Mouse (Mus musculus): ENCODE results near the gene Tmem94. TPM values are rescaled to one million over a fixed set of nuclear protein-coding genes. Genes with fewer than 3 reads are reported as not detected.

Gene Tmem94
- polyA plus RNA-seq, 1 experiment from 2014 or later: 24.6 TPM

DNA sequence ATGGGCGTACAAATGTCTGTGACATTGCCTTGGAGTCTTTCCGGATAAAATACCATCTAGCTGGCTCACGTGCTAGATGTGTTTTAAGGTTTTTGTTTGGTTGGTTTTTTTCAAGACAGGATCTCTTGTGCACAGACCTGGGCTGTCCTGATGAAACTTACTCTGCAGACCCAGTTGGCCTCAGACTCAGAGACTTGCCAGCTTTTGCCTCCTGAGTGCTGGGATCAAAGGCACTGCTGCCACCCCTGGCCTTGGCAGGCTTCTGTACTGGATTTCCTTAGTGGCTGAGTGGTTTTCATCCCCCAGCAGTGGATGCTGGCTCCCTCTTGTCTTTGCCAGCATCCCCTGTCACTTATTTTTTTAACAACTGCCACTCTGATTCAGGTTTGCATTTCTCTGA, 3.7 kb downstream of the Tmem94 start:
- Histone ChIP-seq H3K4me2 (no peak overlapping the region), H3K36me3 (no peaks in the 10 kb centered on the region), H3K9me3 (no peaks in the 10 kb centered on the region), H3K27me3 (no peaks in the 10 kb centered on the region), H3K4me3 (no peak overlapping the region), H3K9ac (no peak overlapping the region), H3K4me1 (peaks cover 31% of the 10 kb centered on the region), H3K27ac (peak overlapping the region; percentile 15; the same call in 1 of the 2 replicates)
- WGBS: 92% methylated on average over 3 of the region's 3 CpGs
- ATAC-seq (ENCODE audit: borderline replicate concordance, extremely low read depth, low FRiP score, low TSS enrichment): no peak

DNA sequence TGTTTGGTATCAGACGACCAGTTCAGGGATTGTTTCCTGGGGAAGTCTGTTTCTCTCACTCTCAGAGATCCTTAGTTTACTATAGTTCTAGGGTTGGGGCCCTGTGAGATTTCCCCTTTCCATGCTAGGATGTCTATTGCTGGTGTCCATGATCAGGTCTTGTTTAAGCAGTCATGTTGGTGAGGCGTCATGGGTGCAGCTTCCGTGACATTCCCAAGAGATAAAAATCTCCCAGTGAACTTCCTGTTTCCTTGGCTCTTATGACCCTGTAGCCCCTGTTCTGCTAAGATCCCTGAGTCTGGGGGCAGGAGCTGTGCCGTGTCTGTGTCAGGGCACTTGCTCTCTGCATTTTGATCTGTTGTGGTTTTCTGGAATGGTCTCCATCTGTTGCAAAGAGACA, 9.4 kb downstream of the Tmem94 start:
- WGBS: 46% methylated on average over 4 of the region's 4 CpGs
- Histone ChIP-seq H3K4me2 (no peak overlapping the region), H3K27me3 (no peaks in the 10 kb centered on the region), H3K27ac (no peak overlapping the region), H3K9ac (no peak overlapping the region), H3K9me3 (no peaks in the 10 kb centered on the region), H3K4me1 (peaks cover 49% of the 10 kb centered on the region), H3K4me3 (no peak overlapping the region), H3K36me3 (no peaks in the 10 kb centered on the region)
- ATAC-seq (ENCODE audit: borderline replicate concordance, extremely low read depth, low FRiP score, low TSS enrichment): no peak

DNA sequence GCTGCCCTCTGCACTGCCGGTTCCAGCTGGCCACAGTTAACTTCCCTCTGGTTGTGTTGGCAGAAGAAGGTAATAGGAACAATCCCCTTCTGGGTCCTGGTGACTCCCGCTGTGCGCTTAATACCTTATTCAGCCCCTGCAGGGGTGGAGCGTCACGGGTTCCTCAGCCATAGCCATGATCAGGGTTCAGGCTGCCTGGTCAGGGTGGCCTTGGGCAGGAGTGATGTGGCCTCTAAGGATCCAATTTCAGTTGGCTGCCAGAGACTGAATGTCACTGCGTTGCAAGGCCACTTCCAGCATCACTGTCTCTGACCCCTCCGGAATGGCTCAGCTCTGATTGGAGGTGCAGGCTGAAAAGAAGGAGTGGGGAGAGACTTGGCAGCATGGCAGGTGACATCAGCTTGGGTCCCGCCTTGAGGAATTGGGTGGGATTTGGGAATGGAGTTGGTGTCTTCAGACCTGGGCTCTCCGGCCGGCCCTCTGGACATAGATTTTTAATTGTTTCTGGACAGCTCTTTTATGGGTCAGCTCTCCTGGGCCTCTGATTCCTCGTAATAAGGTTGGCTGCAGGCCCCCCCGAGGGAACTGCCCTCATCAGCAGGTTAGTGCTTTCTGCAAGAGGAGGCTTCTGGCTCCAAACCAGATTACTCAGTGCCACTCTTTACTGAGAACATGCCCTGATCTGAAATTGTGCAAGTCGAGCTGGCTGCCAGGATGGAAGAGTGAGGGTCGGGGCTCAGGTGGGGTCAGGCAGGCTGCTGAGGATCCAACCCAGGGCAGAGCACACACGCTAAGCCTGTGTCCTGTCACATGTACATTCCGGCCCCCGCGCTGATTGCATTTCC, 10.8 kb downstream of the Tmem94 start:
- H3K9me3 ChIP-seq: no peaks in the 10 kb centered on the region
- no peaks in the 10 kb centered on the region for H3K27me3 ChIP-seq
- H3K4me3 ChIP-seq: no peak overlapping the region
- 54% methylated on average over 18 of the region's 18 CpGs for WGBS
- H3K4me1 ChIP-seq: peaks cover 58% of the 10 kb centered on the region
- no peak overlapping the region for H3K9ac ChIP-seq
- no peak overlapping the region for H3K4me2 ChIP-seq
- ATAC-seq (ENCODE audit: borderline replicate concordance, extremely low read depth, low FRiP score, low TSS enrichment): no peak
- peak overlapping the region; percentile 34; the same call in 1 of the 2 replicates for H3K27ac ChIP-seq
- H3K36me3 ChIP-seq: no peaks in the 10 kb centered on the region

DNA sequence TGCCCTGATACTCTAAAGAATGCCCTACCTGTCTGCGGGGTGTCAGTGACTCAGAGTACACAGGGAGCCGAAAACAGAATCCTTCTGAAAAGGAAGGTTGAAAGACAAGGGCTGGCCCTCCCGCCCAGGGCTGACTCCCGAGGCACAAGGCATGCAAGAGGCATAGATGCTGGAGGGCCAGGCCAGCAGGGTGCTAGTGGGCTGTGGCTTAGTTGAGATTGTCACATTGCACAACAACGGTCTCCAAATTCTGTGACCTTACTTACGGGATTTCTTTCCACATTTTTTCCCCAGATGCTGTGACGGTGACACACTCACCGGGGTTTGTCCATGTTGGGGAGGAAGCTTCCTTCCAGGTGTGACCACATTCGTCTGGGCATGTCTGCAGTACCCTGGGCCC, 11.7 kb downstream of the Tmem94 start:
- Histone ChIP-seq H3K4me3 (no peak overlapping the region), H3K27ac (no peak overlapping the region), H3K27me3 (no peaks in the 10 kb centered on the region), H3K9ac (no peak overlapping the region), H3K36me3 (no peaks in the 10 kb centered on the region), H3K9me3 (no peaks in the 10 kb centered on the region), H3K4me2 (no peak overlapping the region), H3K4me1 (peaks cover 58% of the 10 kb centered on the region)
- no peak for ATAC-seq (ENCODE audit: borderline replicate concordance, extremely low read depth, low FRiP score, low TSS enrichment)
- WGBS: 71% methylated on average over 9 of the region's 9 CpGs

DNA sequence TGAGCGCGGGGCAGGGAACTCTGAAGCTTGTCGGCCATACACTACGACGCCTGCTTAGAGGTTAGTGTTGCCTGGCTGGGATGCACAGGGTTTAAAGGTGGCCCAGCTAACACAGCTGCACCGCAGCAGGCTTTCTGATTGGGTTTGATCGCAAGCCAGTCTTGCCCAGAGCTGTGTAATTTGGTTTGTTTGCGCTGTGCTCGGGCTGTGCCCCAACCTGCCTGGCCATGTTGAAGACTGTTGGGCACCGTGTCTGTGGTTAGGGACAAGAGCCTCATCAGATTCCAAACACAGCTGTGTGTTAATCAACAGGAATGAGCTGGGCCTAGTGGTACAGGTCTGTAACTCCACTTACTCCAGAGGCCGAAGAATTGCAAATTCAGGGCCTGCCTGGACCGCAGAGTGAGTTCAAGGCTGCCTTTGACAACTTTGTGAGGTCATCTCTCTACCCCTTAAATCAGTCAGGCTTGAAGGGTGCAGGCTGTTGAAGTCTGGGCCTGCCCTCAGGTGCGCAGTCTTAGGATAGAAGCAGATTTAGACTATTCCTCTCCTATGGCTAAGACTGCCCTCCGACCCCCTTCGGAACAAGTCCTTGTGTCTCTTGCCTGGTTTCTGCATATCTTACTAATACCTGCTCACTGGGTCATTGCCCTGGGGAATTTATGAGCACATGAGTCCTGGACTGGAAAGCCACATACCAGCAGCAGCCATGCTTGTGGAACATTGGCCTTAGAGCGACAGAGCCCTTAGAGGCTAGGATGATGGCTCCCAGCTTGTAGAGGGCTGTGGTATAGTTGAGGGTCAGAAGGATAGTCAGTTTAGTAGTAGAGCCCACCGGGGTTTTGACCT, 12.5 kb downstream of the Tmem94 start:
- H3K9me3 ChIP-seq: no peaks in the 10 kb centered on the region
- WGBS: 86% methylated on average over 17 of the region's 17 CpGs
- no peak overlapping the region for H3K4me3 ChIP-seq
- H3K9ac ChIP-seq: no peak overlapping the region
- no peak overlapping the region for H3K27ac ChIP-seq
- H3K27me3 ChIP-seq: no peaks in the 10 kb centered on the region
- ATAC-seq (ENCODE audit: borderline replicate concordance, extremely low read depth, low FRiP score, low TSS enrichment): no peak
- H3K4me2 ChIP-seq: no peak overlapping the region
- no peaks in the 10 kb centered on the region for H3K36me3 ChIP-seq
- peaks cover 58% of the 10 kb centered on the region for H3K4me1 ChIP-seq

DNA sequence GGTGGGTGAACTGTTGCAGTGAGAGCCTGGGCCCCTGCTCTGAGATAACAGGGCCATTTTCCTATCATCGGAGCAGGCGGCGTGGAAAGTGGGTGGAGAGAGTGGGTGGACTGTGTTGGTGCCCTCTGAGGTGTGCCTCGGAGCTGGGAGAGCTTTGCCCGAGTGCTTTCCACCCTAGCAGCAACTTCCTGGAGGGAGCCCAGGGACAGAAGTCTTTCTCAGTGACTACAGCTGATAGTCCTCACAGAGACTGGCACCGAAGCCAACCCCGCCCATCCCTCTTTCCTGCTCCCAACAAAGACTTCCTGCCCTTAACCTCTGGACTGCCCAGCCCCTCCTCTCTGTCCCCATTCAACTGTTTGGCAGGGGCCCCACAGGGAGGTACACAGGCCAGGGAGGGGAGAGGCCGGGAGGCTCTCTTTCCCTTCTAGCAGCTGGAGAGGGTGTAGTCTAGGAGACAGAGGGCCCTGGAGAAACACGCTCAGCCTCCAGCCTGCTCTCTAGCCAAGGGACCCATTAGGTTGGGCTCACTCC, 13.9 kb downstream of the Tmem94 start:
- Histone ChIP-seq H3K36me3 (no peaks in the 10 kb centered on the region), H3K27ac (peak overlapping the region; percentile 87), H3K4me2 (peak overlapping the region; percentile 26), H3K9me3 (no peaks in the 10 kb centered on the region), H3K27me3 (no peaks in the 10 kb centered on the region), H3K9ac (no peak overlapping the region), H3K4me1 (peaks cover 58% of the 10 kb centered on the region), H3K4me3 (no peak overlapping the region)
- WGBS: 8% methylated on average over 9 of the region's 9 CpGs
- ATAC-seq (ENCODE audit: borderline replicate concordance, extremely low read depth, low FRiP score, low TSS enrichment): peak; percentile 96

DNA sequence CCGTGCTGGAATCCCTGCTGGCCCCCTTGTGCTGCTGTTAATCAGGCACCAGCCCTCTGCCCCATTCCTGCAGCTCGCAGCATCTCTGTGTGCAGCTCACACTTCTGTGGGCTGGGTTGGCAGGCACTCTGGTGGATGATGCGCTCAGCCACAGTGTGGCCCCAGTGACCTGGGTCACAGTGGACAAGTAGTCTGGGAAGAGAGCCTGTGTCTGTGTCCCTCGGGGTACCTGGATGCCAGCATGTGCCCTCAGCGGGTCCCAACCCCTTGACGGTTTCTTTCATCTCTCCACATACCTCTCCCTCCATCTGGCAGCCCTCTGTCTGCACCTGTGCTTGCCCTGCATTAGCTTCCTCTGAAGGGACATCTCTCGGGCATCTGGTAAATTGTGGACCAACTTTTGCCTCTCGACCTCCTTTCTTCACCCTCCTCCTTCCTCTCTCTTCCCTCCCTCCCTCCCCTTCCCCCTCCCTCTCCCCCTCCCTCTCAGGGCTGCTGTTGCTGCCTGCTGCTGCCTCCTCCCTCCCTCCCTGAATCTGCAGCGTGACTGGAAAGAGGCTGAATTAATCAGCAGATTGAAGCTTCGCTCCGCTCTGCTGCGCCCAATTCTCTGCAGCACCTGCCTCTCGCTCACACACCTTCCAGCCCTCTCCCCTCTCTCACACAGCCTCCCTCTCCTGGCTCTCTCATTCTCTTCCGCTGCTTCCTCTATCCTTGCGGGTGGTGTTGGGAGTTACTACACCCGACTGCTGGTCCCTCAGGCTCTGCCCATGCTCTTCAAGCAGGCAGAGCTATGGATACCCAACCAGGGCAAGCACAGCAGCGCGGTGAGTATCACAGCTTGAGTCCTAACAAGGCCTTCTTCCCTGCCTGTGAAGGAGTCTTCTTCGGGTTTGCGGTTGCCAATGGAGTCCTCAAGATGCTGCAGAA, 15.2 kb downstream of the Tmem94 start:
- WGBS: 35% methylated on average over 20 of the region's 20 CpGs
- no peak overlapping the region for H3K9ac ChIP-seq
- H3K27me3 ChIP-seq: no peaks in the 10 kb centered on the region
- peaks cover 49% of the 10 kb centered on the region for H3K4me1 ChIP-seq
- H3K4me2 ChIP-seq: no peak overlapping the region
- no peaks in the 10 kb centered on the region for H3K36me3 ChIP-seq
- no peak overlapping the region for H3K4me3 ChIP-seq
- H3K27ac ChIP-seq: peak overlapping the region; percentile 87
- H3K9me3 ChIP-seq: no peaks in the 10 kb centered on the region
- no peak for ATAC-seq (ENCODE audit: borderline replicate concordance, extremely low read depth, low FRiP score, low TSS enrichment)

DNA sequence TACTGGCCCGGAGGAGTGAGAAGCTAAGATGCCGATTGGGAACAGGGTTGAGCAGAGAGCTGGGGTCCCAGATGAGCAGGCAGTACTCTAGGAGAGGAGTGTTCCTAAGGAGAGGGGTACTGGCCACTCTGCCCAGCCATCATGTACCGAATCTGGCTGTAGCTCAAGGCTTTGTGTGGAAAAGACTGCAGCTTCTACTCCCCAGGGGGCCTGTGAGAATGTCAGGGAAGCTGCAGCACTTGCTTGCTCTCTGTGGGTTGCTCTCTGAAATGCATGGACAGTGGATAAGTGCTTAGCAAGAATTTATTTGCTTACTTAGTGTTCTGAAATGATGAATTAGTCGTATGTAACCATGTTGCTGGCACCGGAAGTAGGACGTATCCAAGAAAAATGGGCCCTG, 21.2 kb downstream of the Tmem94 start:
- Histone ChIP-seq H3K9ac (no peak overlapping the region), H3K4me3 (no peak overlapping the region), H3K27me3 (no peaks in the 10 kb centered on the region), H3K36me3 (peaks cover 15% of the 10 kb centered on the region; the same call in 1 of the 2 replicates), H3K4me1 (no peaks in the 10 kb centered on the region), H3K27ac (no peak overlapping the region), H3K9me3 (no peaks in the 10 kb centered on the region), H3K4me2 (no peak overlapping the region)
- ATAC-seq (ENCODE audit: borderline replicate concordance, extremely low read depth, low FRiP score, low TSS enrichment): no peak
- 61% methylated on average over 6 of the region's 6 CpGs for WGBS

DNA sequence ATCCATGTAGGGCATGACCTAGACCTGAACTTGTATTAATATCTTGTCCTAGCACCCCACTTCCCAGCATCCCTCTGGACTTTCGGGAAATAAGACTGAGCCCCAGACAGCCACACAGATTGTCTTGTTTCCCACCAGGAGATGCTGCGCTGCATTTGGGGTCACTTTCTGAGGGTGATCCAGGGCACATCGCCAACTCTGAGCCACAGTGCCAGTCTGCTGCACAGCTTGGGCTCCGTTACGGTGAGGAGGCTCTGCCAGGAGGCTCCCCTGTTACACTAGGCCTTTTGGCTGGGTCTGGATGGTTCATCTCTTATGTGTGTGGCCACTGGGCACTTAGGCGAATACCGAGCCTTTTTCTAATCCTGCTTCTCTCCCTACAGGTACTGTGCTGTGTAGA, 24.6 kb downstream of the Tmem94 start:
- H3K27ac ChIP-seq: no peak overlapping the region
- 87% methylated on average over 7 of the region's 7 CpGs for WGBS
- no peak overlapping the region for H3K4me2 ChIP-seq
- no peak for ATAC-seq (ENCODE audit: borderline replicate concordance, extremely low read depth, low FRiP score, low TSS enrichment)
- H3K4me1 ChIP-seq: no peaks in the 10 kb centered on the region
- H3K9me3 ChIP-seq: no peaks in the 10 kb centered on the region
- H3K9ac ChIP-seq: no peak overlapping the region
- H3K27me3 ChIP-seq: no peaks in the 10 kb centered on the region
- H3K4me3 ChIP-seq: no peak overlapping the region
- H3K36me3 ChIP-seq: peaks cover 46% of the 10 kb centered on the region

DNA sequence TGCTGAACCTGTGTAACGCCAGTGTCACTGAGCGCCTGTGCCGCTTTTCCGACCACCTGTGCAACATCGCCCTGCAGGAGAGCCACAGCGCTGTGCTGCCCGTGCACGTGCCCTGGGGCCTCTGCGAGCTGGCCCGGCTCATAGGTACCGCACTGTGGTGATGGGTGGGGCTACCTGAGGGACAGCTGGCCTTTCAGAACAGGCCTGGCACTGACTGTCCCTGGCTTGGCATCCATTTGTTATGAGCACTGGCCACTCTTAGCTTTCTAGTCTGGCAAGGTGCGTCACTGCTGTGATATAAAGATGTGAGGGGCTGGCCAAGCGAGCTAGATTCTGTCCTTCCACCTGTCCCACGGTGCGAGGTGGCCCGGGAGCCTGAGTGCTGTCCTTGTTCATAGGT, 26.7 kb downstream of the Tmem94 start:
- Histone ChIP-seq H3K4me1 (no peaks in the 10 kb centered on the region), H3K9me3 (no peaks in the 10 kb centered on the region), H3K27me3 (no peaks in the 10 kb centered on the region), H3K4me2 (no peak overlapping the region), H3K27ac (no peak overlapping the region), H3K36me3 (peaks cover 67% of the 10 kb centered on the region), H3K9ac (no peak overlapping the region), H3K4me3 (no peak overlapping the region)
- no peak for ATAC-seq (ENCODE audit: borderline replicate concordance, extremely low read depth, low FRiP score, low TSS enrichment)
- WGBS: 90% methylated on average over 16 of the region's 16 CpGs

DNA sequence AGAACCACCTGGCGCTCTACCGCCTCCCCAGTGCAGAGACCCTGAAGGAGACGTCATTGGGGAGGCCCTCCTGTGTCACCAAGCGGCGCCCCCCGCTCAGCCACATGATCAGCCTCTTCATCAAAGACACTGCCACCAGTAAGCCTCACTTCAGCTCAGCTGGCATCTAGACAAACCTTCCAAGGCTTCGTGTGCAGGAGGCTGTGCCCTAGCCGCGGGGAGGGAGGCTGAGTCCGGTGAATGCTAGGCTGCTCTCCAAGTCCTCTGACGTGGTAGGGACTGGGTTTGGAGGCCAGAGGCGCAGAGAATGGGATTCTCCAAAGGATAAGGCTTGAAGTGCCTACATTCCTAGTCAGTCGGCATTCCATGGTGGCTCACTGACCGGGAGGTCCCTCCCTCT, 27.1 kb downstream of the Tmem94 start:
- WGBS: 85% methylated on average over 14 of the region's 14 CpGs
- H3K4me3 ChIP-seq: no peak overlapping the region

More for the DNA sequence above, 27.1 kb downstream of the Tmem94 start:
- no peaks in the 10 kb centered on the region for H3K4me1 ChIP-seq
- no peak for ATAC-seq (ENCODE audit: borderline replicate concordance, extremely low read depth, low FRiP score, low TSS enrichment)
- no peaks in the 10 kb centered on the region for H3K9me3 ChIP-seq
- no peak overlapping the region for H3K4me2 ChIP-seq
- H3K36me3 ChIP-seq: peaks cover 71% of the 10 kb centered on the region
- H3K9ac ChIP-seq: no peak overlapping the region
- H3K27ac ChIP-seq: no peak overlapping the region
- no peaks in the 10 kb centered on the region for H3K27me3 ChIP-seq

Data from lung, embryonic 15.5 days (tissue).